Comparison of ENCODE assay signal across 8 mouse cellular contexts in genomic region chr15:103323455-103324247, GRCm38 (mm10). TPM values are rescaled to one million over a fixed set of nuclear protein-coding genes. Genes with fewer than 3 reads are reported as not detected.
A peak's percentile ranks its signal among the peaks of the same experiment; 100 is the strongest.
DNase-seq lines count a peak whose midpoint lies in the region; ATAC-seq and TF ChIP-seq lines count a peak whose summit lies in the region.

No protein-coding gene starts in this region.

- no peaks in the 10 kb centered on the region for H3K27me3 ChIP-seq in intestine, embryonic 15.5 days (replicated peaks)
- no peaks in the 10 kb centered on the region for H3K27me3 ChIP-seq in limb, embryonic 13.5 days
- H3K27me3 ChIP-seq in midbrain, embryonic 14.5 days (ENCODE audit: control insufficient read depth, insufficient read depth, low read length), result no peaks in the 10 kb centered on the region

- H3K9ac ChIP-seq in intestine, embryonic 15.5 days, result peak overlapping the region; percentile 70
- peak overlapping the region; percentile 82 for H3K9ac ChIP-seq in limb, embryonic 13.5 days
- peak overlapping the region; percentile 88 for H3K9ac ChIP-seq in midbrain, embryonic 14.5 days (replicated peaks; ENCODE audit: low read length)

- H3K27ac ChIP-seq in left cerebral cortex, adult 2 months, result peak overlapping the region; percentile 56; the same call in 1 of the 2 replicates
- H3K27ac ChIP-seq in intestine, embryonic 15.5 days, result peak overlapping the region; percentile 67
- H3K27ac ChIP-seq in limb, embryonic 13.5 days, result peak overlapping the region; percentile 77
- peak overlapping the region; percentile 80 for H3K27ac ChIP-seq in midbrain, embryonic 14.5 days (replicated peaks; ENCODE audit: low read depth, low read length)

- WGBS in intestine, embryonic 15.5 days, result 1% methylated on average over 38 of the region's 40 CpGs
- 3% methylated on average over 37 of the region's 40 CpGs for WGBS in limb, embryonic 13.5 days
- 1% methylated on average over 39 of the region's 40 CpGs for WGBS in midbrain, embryonic 14.5 days

- H3K4me3 ChIP-seq in left cerebral cortex, adult 2 months, result peak overlapping the region; percentile 70
- peak overlapping the region; percentile 71 for H3K4me3 ChIP-seq in intestine, embryonic 15.5 days (replicated peaks)
- peak overlapping the region; percentile 66 for H3K4me3 ChIP-seq in limb, embryonic 13.5 days
- peak overlapping the region; percentile 65 for H3K4me3 ChIP-seq in midbrain, embryonic 14.5 days (replicated peaks; ENCODE audit: low read depth, low read length)

- intact Hi-C loops in left cerebral cortex, adult 2 months (cut with DNase I), result no loop called here
- intact Hi-C loops in gastrocnemius, postnatal 36 days (cut with DNase I), result no loop called here

- peak overlapping the region; percentile 93 for H3K4me2 ChIP-seq in intestine, embryonic 15.5 days (replicated peaks)
- peak overlapping the region; percentile 83 for H3K4me2 ChIP-seq in limb, embryonic 13.5 days (replicated peaks)
- H3K4me2 ChIP-seq in midbrain, embryonic 14.5 days (ENCODE audit: low read length), result peak overlapping the region; percentile 83

- peak; percentile 98 for ATAC-seq in intestine, embryonic 15.5 days
- ATAC-seq in limb, embryonic 13.5 days (ENCODE audit: low FRiP score, low read depth), result peak; percentile 95
- peak; percentile 97 for ATAC-seq in midbrain, embryonic 14.5 days (ENCODE audit: low FRiP score, low TSS enrichment)

- peak; percentile 79 to 82 for DNase-seq in left cerebral cortex, adult 2 months (ENCODE audit: extremely low spot score in 1 of 2, low spot score in 2 of 2)
- DNase-seq in left cerebral cortex, adult 11 months (ENCODE audit: low spot score), result no peak
- peak; percentile 91 for DNase-seq in embryo, embryonic 10 days (ENCODE audit: low spot score)
- peak; percentile 84 to 89 for DNase-seq in gastrocnemius, postnatal 36 days
- peak; percentile 93 for DNase-seq in midbrain, embryonic 14.5 days
- DNase-seq in spleen, postnatal 14 days (ENCODE audit: low spot score in 2 of 2), result peak; percentile 70 to 82

- H3K4me1 ChIP-seq in intestine, embryonic 15.5 days (replicated peaks), result peaks cover 23% of the 10 kb centered on the region
- peaks cover 32% of the 10 kb centered on the region for H3K4me1 ChIP-seq in limb, embryonic 13.5 days
- peaks cover 18% of the 10 kb centered on the region for H3K4me1 ChIP-seq in midbrain, embryonic 14.5 days (ENCODE audit: control insufficient read depth, insufficient read depth, low read length)

- H3K36me3 ChIP-seq in intestine, embryonic 15.5 days, result no peaks in the 10 kb centered on the region
- H3K36me3 ChIP-seq in limb, embryonic 13.5 days, result peaks cover 15% of the 10 kb centered on the region
- H3K36me3 ChIP-seq in midbrain, embryonic 14.5 days (ENCODE audit: control insufficient read depth, insufficient read depth, low read length), result peaks cover 7% of the 10 kb centered on the region; the same call in 1 of the 2 replicates

- no peaks in the 10 kb centered on the region for H3K9me3 ChIP-seq in intestine, embryonic 15.5 days
- no peaks in the 10 kb centered on the region for H3K9me3 ChIP-seq in limb, embryonic 13.5 days
- H3K9me3 ChIP-seq in midbrain, embryonic 14.5 days (ENCODE audit: control insufficient read depth, low read length), result no peaks in the 10 kb centered on the region

- peak; percentile 94 for TF ChIP-seq CTCF in left cerebral cortex, adult 2 months (IDR thresholded peaks at IDR 0.05)

RNA-seq across cellular contexts. Expression of gene Gpr84, which starts 13.2 kb away (rescaled TPM):
- total RNA-seq in left cerebral cortex, adult 2 months (2021), result under 1 TPM; 0.40 to 0.66 TPM
- not detected for total RNA-seq in gastrocnemius, postnatal 36 days (2021)
- polyA plus RNA-seq in intestine, embryonic 15.5 days (2015; fragmentation: Nextera tagmentation; extraction: Ambion mirVana), result 0.20 and 0.29 TPM in 2 replicates
- polyA plus RNA-seq in limb, embryonic 13.5 days (2015; fragmentation: Nextera tagmentation; extraction: Ambion mirVana), result 0.34 and 0.41 TPM in 2 replicates
- 0.16 and 0.26 TPM in 2 replicates for polyA plus RNA-seq in midbrain, embryonic 14.5 days (2014; fragmentation: Nextera tagmentation; extraction: Ambion mirVana)

RNA-seq across cellular contexts. Expression of gene Zfp385a, which starts 16.2 kb away (rescaled TPM):
- total RNA-seq in left cerebral cortex, adult 2 months (2021), result 10 to 100 TPM; 66.1 to 77.5 TPM
- total RNA-seq in gastrocnemius, postnatal 36 days (2021), result 10 to 100 TPM in 1 of 2 experiments, 1 to 10 TPM in 1; 8.7 to 12.7 TPM
- 5.6 TPM in 2 replicates for polyA plus RNA-seq in intestine, embryonic 15.5 days (2015; fragmentation: Nextera tagmentation; extraction: Ambion mirVana)
- 11.7 and 13.1 TPM in 2 replicates for polyA plus RNA-seq in limb, embryonic 13.5 days (2015; fragmentation: Nextera tagmentation; extraction: Ambion mirVana)
- polyA plus RNA-seq in midbrain, embryonic 14.5 days (2014; fragmentation: Nextera tagmentation; extraction: Ambion mirVana), result 18.3 and 20.9 TPM in 2 replicates

RNA-seq across cellular contexts. Expression of gene Itga5, which starts 42.9 kb away (rescaled TPM):
- 1 to 10 TPM; 2.6 to 3.0 TPM for total RNA-seq in left cerebral cortex, adult 2 months (2021)
- 1 to 10 TPM; 8.7 to 9.1 TPM for total RNA-seq in gastrocnemius, postnatal 36 days (2021)
- 44.8 and 45.5 TPM in 2 replicates for polyA plus RNA-seq in intestine, embryonic 15.5 days (2015; fragmentation: Nextera tagmentation; extraction: Ambion mirVana)
- polyA plus RNA-seq in limb, embryonic 13.5 days (2015; fragmentation: Nextera tagmentation; extraction: Ambion mirVana), result 55.2 and 55.3 TPM in 2 replicates
- 3.5 and 6.4 TPM in 2 replicates for polyA plus RNA-seq in midbrain, embryonic 14.5 days (2014; fragmentation: Nextera tagmentation; extraction: Ambion mirVana)

RNA-seq across cellular contexts. Expression of gene Copz1, which starts 51.1 kb away (rescaled TPM):
- 10 to 100 TPM; 85.5 to 93.0 TPM for total RNA-seq in left cerebral cortex, adult 2 months (2021)
- total RNA-seq in gastrocnemius, postnatal 36 days (2021), result 10 to 100 TPM; 33.4 to 34.6 TPM
- 259 and 262 TPM in 2 replicates for polyA plus RNA-seq in intestine, embryonic 15.5 days (2015; fragmentation: Nextera tagmentation; extraction: Ambion mirVana)
- polyA plus RNA-seq in limb, embryonic 13.5 days (2015; fragmentation: Nextera tagmentation; extraction: Ambion mirVana), result 283 TPM in 2 replicates
- 197 and 231 TPM in 2 replicates for polyA plus RNA-seq in midbrain, embryonic 14.5 days (2014; fragmentation: Nextera tagmentation; extraction: Ambion mirVana)
